Mouse (Mus musculus) cerebellum, adult 2 months (tissue): ENCODE measurements around the gene Pdgfb. TPM values are rescaled to one million over a fixed set of nuclear protein-coding genes. Genes with fewer than 3 reads are reported as not detected.

ENCODE experiments used
- DNase-seq, 2 experiments: peaks; one replicate each; pipeline ENCODE4 v3.0.0; 2021
- H3K27ac ChIP-seq: fragments of 200-500 bp; 2 replicates; pipeline ENCODE4 v1.5.1; 2012; ENCODE audit warnings: low read length, control low read depth, inconsistent platforms; ENCODE audit not compliant: insufficient read depth
- H3K27me3 ChIP-seq: fragments of 200-500 bp; 2 replicates; pipeline ENCODE4 v1.6.1; 2012; ENCODE audit warnings: inconsistent platforms, mild to moderate bottlenecking, low read length, moderate library complexity; ENCODE audit not compliant: control insufficient read depth, insufficient read depth
- H3K4me1 ChIP-seq: fragments of 200-500 bp; 2 replicates; pipeline ENCODE4 v1.6.1; 2011; ENCODE audit warnings: low read length; ENCODE audit not compliant: control insufficient read depth, insufficient read depth
- H3K4me3 ChIP-seq: fragments of 200-500 bp; replicated peaks from 2 replicates; pipeline ENCODE3; 2011; ENCODE audit warnings: mild to moderate bottlenecking, low read depth, low read length, control low read depth; ENCODE audit not compliant: insufficient read depth
- CTCF ChIP-seq: fragments of 200-500 bp; IDR thresholded peaks from 2 replicates; pipeline ENCODE4 v1.5.1; 2011; ENCODE audit warnings: low read depth, mild to moderate bottlenecking, control low read depth, low read length, moderate library complexity, borderline replicate concordance; ENCODE audit not compliant: insufficient read depth
- POLR2A ChIP-seq: fragments of 200-500 bp; IDR thresholded peaks from 2 replicates; pipeline ENCODE4 v1.6.1; 2011; ENCODE audit warnings: low read length, control low read depth, borderline replicate concordance; ENCODE audit not compliant: insufficient read depth
- WGBS: fragments of 180-500 bp; shearing (Covaris S2); methylation state at CpG from one replicate; pipeline ENCODE4 v1.1.7; 2018; 5-methylcytosine and 5-hydroxymethylcytosine counted together
- polyA plus RNA-seq: library from polyadenylated mRNA; depleted of rRNA; stranded (reverse); fragments of >200 nt; gene quantifications from 2 replicates; pipeline ENCODE4 v1.2.3, GENCODE M21; 2012

Gene Pdgfb
- polyA plus RNA-seq, 1 experiment: 16.0 TPM

DNA sequence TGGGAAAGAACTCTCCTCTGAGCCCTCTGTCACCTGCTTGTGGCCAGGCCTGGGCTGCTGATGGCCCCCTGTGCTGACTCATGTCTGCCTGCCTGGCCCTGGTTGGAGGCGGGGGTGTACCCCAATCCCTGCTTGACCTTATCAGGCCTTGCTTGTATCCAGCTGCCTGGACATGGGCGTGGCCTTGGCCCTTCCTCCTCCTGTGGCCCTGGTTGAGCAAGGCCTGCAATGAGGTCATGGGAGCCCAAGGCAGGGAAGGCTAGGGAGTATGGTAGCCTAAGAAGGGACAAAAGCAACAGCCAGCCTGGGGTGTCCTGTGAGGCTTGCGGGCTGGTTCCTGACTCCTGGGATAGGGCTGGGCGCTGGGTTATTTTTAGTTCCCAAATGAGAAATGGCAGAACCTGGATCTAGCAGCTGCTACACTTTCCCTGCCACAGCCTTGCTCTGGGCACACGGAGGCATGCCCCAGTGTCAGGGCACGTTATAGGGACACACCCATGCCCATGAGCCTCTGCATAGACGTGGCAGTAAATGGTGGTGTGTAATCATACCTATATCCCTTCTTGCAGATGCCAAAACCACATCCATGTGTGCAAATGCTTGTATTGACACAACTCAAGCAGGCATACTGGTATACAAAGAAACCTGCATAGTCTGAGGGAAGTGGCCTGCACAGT lies 39.4 kb upstream of the Pdgfb start:
- TF ChIP-seq CTCF (no peak), POLR2A (no peak)
- H3K27me3 ChIP-seq: no peaks in the 10 kb centered on the region
- no peak for DNase-seq
- no peaks in the 10 kb centered on the region for H3K4me1 ChIP-seq
- no peak overlapping the region for H3K27ac ChIP-seq
- no peak overlapping the region for H3K4me3 ChIP-seq
- 83% methylated on average over 7 of the region's 7 CpGs for WGBS

DNA sequence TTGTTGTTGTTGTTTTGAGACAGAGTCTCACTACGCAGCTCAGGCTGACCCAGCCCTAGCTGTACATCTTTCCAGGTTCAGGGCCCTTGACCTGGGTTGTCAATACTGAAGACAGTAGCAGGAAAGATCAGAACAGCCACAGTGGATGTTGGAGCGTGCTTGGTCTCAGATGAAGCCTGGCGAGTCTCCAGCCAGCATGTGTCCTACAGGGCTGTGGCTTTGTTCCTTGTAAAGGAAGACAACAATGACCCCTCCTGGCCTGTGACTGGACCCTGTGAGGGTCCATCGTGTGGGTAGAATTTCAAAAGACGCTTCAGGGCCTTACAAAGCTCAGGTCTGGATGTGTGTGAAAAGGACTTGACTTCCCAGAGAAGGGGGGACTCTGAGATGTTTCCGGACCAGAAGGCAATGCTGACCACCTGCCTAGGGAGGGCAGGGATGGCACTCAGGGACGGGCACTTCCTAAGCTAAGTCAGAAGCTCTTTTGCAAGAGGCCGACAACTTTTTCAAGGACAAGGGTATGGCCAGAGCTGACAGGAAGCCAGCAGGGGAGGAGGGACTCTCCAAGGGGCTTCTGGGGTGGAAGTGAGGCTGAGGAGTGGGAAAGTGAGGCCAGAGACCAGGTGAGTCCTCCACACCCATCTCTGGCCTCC lies 38.7 kb upstream of the Pdgfb start:
- no peak for DNase-seq
- no peaks in the 10 kb centered on the region for H3K27me3 ChIP-seq
- no peak overlapping the region for H3K27ac ChIP-seq
- H3K4me3 ChIP-seq: no peak overlapping the region
- no peaks in the 10 kb centered on the region; the same call in 1 of the 2 replicates for H3K4me1 ChIP-seq
- 62% methylated on average over 8 of the region's 8 CpGs for WGBS
- no peak for TF ChIP-seq CTCF
- TF ChIP-seq POLR2A: no peak

DNA sequence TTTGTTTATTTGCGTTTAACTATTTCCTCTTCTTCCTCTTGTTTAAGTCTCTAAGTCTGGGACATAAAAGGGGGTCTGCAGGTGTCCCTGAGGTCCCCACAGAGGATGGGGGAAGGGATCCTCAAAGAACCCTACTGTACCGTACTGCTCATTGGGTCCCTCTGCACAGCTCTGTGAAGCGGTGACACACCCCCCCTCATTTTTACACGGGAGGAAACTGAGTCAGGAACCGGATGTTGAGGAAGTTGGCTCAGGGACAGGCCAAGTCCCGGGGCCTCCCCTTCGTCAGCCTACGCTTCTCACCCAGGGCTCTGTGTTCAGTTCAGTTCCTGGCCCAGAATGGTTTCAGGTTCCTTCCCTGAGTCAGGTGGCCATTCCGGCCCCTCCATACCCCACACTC lies 37.0 kb upstream of the Pdgfb start:
- WGBS: 84% methylated on average over 9 of the region's 9 CpGs
- no peaks in the 10 kb centered on the region; the same call in 1 of the 2 replicates for H3K4me1 ChIP-seq
- TF ChIP-seq CTCF (no peak), POLR2A (no peak)
- no peak for DNase-seq
- no peak overlapping the region for H3K27ac ChIP-seq
- H3K4me3 ChIP-seq: no peak overlapping the region
- H3K27me3 ChIP-seq: no peaks in the 10 kb centered on the region

GRCm38 (mm10) chr15:80051092-80051761 lies 36.5 kb upstream of the Pdgfb start:
- no peak overlapping the region for H3K27ac ChIP-seq
- no peak overlapping the region for H3K4me3 ChIP-seq
- DNase-seq: no peak

DNA sequence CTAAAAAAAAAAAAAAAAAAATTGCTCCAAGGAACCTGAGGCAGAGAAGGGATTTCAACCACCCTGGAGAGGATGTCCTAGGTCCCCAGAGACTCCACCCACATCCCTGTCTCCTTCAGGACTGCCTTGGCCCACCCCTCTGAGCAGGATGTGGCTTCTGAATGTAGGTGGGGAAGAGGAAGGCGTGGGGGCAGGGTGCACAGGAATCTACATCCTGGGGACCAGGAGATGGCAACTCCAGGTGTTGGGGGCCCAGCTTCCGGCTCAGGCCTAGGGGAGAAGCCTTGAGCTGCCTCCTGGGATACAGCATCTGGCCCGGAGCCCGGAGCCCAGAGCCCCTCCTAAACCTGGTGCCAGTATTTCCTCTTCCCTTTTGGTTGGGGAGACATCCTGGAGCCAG lies 35.3 kb upstream of the Pdgfb start:
- H3K4me1 ChIP-seq: no peaks in the 10 kb centered on the region; the same call in 1 of the 2 replicates
- H3K4me3 ChIP-seq: no peak overlapping the region
- H3K27ac ChIP-seq: no peak overlapping the region
- H3K27me3 ChIP-seq: no peaks in the 10 kb centered on the region
- no peak for TF ChIP-seq CTCF
- TF ChIP-seq POLR2A: no peak
- DNase-seq: no peak
- 58% methylated on average over 4 of the region's 4 CpGs for WGBS

More at GRCm38 (mm10) chr15:80051092-80051761, 36.5 kb upstream of the Pdgfb start:
- TF ChIP-seq POLR2A (no peak), CTCF (no peak)
- WGBS: 83% methylated on average over 19 of the region's 19 CpGs
- H3K27me3 ChIP-seq: no peaks in the 10 kb centered on the region
- H3K4me1 ChIP-seq: no peaks in the 10 kb centered on the region; the same call in 1 of the 2 replicates

DNA sequence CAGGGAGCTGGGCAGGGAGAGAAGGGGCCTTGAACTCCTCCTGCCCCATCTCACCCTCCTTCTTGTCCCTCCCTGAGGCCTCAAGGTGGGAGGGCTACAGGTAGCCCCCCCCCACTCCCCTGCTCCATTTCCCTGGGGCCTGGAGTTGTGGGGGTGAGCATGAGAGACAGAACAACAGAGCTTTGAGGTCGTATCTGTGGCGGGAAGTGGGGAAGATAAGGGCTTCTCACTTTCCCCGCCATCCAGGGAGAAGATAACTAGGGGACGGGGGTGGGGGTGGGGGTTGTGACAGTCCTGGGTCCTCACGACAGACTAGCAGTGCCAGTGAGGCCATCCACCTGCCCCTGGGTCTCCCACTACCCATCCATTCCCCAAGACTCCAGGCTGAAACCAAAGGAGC lies 33.2 kb upstream of the Pdgfb start:
- TF ChIP-seq CTCF: no peak
- no peak for TF ChIP-seq POLR2A
- H3K27me3 ChIP-seq: no peaks in the 10 kb centered on the region
- 74% methylated on average over 5 of the region's 5 CpGs for WGBS
- no peak overlapping the region for H3K27ac ChIP-seq
- H3K4me3 ChIP-seq: no peak overlapping the region
- no peaks in the 10 kb centered on the region; the same call in 1 of the 2 replicates for H3K4me1 ChIP-seq
- no peak for DNase-seq

GRCm38 (mm10) chr15:80047242-80047641 lies 32.5 kb upstream of the Pdgfb start:
- 85% methylated on average over 2 of the region's 2 CpGs for WGBS
- Histone ChIP-seq H3K27me3 (no peaks in the 10 kb centered on the region), H3K4me3 (no peak overlapping the region), H3K4me1 (no peaks in the 10 kb centered on the region; the same call in 1 of the 2 replicates), H3K27ac (no peak overlapping the region)
- TF ChIP-seq CTCF: no peak
- no peak for TF ChIP-seq POLR2A
- no peak for DNase-seq
